Mouse (Mus musculus): ENCODE measurements around the gene Prkn. TPM values are rescaled to one million over a fixed set of nuclear protein-coding genes. Genes with fewer than 3 reads are reported as not detected.

Prkn gene
- polyA plus RNA-seq, 1 experiment: 5.7 TPM

DNA sequence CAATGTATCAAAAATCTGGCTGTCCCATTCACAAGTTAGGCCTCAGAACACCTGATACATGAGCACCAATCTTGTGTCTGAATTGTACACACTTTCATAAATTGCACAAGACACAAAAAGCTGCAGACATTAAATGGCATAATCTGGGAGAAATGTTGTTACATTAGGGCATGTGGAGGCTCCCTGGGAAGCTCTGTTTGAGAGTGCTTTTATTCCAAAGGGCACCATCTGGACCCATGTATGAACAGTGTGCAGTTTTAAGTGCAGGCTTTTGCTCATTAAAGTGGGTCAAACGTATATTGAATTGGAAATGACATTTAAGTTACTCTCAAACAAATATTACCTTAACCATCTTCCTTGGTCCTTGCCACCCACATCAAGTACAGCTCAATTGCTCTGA is 246.3 kb downstream of the Prkn start:
- no peak for TF ChIP-seq CTCF (IDR thresholded peaks at IDR 0.05; ENCODE audit: borderline replicate concordance, extremely low read depth, insufficient read depth, insufficient read length)
- no peak for TF ChIP-seq POLR2A (IDR thresholded peaks at IDR 0.05; ENCODE audit: borderline replicate concordance, extremely low read depth, insufficient read depth, insufficient read length, poor library complexity, severe bottlenecking)
- DNase-seq (ENCODE audit: low read depth): peak; percentile 54

GRCm38 (mm10) chr17:11087088-11087487 is 246.9 kb downstream of the Prkn start:
- DNase-seq (ENCODE audit: low read depth): peak; percentile 26
- TF ChIP-seq CTCF (IDR thresholded peaks at IDR 0.05; ENCODE audit: borderline replicate concordance, extremely low read depth, insufficient read depth, insufficient read length): no peak
- no peak for TF ChIP-seq POLR2A (IDR thresholded peaks at IDR 0.05; ENCODE audit: borderline replicate concordance, extremely low read depth, insufficient read depth, insufficient read length, poor library complexity, severe bottlenecking)

- TF ChIP-seq CTCF (IDR thresholded peaks at IDR 0.05; ENCODE audit: borderline replicate concordance, extremely low read depth, insufficient read depth, insufficient read length) (no peak), POLR2A (IDR thresholded peaks at IDR 0.05; ENCODE audit: borderline replicate concordance, extremely low read depth, insufficient read depth, insufficient read length, poor library complexity, severe bottlenecking) (no peak)
- DNase-seq (ENCODE audit: low read depth): peak; percentile 76
These were observed 247.6 kb downstream of the Prkn start for GRCm38 (mm10) chr17:11087823-11088222.

GRCm38 (mm10) chr17:11089361-11089760 is 249.2 kb downstream of the Prkn start:
- TF ChIP-seq CTCF (IDR thresholded peaks at IDR 0.05; ENCODE audit: borderline replicate concordance, extremely low read depth, insufficient read depth, insufficient read length) (no peak), POLR2A (IDR thresholded peaks at IDR 0.05; ENCODE audit: borderline replicate concordance, extremely low read depth, insufficient read depth, insufficient read length, poor library complexity, severe bottlenecking) (no peak)

DNA sequence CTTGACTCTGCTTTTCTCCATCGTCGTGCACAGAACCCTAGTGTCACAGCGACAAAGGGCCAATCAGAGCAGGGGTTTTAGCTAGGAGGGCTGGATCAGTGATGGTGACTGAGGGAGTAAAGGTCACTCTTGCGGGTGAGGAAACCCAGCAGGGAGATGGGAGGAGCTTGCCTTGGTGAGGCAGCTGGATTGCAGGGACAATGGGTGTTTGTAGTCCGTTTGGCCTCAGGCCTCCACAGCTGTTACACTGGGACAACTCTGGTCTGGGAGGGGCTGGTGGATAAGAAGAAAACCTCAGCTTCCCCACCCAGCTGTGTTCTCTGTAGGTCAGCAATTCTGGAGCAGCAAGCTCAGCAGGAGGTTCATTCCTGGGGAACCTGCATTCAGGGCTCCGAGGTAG is 252.7 kb downstream of the Prkn start:
- TF ChIP-seq CTCF (IDR thresholded peaks at IDR 0.05; ENCODE audit: borderline replicate concordance, extremely low read depth, insufficient read depth, insufficient read length) (no peak), POLR2A (IDR thresholded peaks at IDR 0.05; ENCODE audit: borderline replicate concordance, extremely low read depth, insufficient read depth, insufficient read length, poor library complexity, severe bottlenecking) (no peak)
- DNase-seq (ENCODE audit: low read depth): peak; percentile 52

More at GRCm38 (mm10) chr17:11089361-11089760, 249.2 kb downstream of the Prkn start:
- no peak for DNase-seq (ENCODE audit: low read depth)

DNA sequence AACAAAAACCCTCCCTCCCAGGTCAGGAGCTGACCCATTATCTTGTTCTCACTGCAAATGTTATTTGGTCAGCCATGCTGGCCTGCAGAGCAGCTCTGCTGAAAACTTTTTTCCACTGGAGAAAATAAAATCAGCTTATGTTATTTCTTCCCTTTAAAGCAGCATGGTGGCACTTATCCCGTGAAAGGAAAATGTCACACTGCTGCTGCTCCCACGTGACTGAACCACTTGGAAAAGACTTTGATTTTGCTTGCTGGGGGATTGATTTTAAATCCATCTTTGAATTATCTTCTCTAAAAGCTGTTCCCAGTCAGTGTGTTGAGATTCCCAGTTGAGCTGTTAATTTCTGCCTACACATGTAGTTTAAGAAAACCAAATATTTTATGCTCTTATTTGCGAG is 253.1 kb downstream of the Prkn start:
- DNase-seq (ENCODE audit: low read depth): peak; percentile 70

DNA sequence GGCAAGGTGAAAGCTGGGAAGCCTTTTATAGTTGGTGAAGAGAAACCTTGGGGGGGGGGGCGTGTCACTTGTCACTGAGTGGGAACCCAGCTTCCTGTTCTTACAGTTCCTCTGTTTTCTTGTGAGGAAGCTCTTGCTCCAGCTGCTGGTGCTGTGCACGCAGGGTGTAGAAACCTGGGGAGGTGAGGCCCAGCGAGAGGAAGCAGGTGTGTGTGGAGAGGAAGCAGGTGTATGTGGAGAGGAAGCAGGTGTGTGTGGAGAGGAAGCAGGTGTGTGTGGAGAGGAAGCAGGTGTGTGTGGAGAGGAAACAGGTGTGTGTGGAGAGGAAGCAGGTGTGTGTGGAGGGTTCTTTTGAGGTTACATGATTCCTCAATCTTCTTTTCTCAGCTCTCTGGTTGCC is 266.8 kb downstream of the Prkn start:
- TF ChIP-seq POLR2A (IDR thresholded peaks at IDR 0.05; ENCODE audit: borderline replicate concordance, extremely low read depth, insufficient read depth, insufficient read length, poor library complexity, severe bottlenecking): no peak
- TF ChIP-seq CTCF (IDR thresholded peaks at IDR 0.05; ENCODE audit: borderline replicate concordance, extremely low read depth, insufficient read depth, insufficient read length): no peak
- no peak for DNase-seq (ENCODE audit: low read depth)

More for the DNA sequence above, 253.1 kb downstream of the Prkn start:
- TF ChIP-seq POLR2A (IDR thresholded peaks at IDR 0.05; ENCODE audit: borderline replicate concordance, extremely low read depth, insufficient read depth, insufficient read length, poor library complexity, severe bottlenecking) (no peak), CTCF (IDR thresholded peaks at IDR 0.05; ENCODE audit: borderline replicate concordance, extremely low read depth, insufficient read depth, insufficient read length) (no peak)

DNA sequence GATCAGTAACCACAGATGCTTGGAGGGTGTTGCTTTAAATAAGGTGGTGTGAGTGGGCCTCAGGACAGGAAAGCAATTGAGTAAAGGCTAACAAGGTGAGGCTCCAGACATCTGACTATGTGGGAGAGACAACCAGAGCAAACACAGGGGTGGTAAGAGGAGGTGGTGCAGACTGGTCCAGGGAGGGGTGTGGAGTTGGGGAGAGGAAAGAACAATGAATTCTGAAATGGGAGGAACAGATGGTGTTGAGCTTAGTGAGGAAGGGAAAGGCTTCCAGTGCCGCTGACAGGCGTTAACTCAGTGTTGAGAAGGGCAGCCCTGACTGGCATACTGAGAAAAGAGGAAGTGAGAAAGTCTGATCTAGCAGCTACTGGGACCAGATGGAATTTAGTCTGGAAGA is 267.7 kb downstream of the Prkn start:
- DNase-seq (ENCODE audit: low read depth): peak; percentile 90
- TF ChIP-seq CTCF (IDR thresholded peaks at IDR 0.05; ENCODE audit: borderline replicate concordance, extremely low read depth, insufficient read depth, insufficient read length) (no peak), POLR2A (IDR thresholded peaks at IDR 0.05; ENCODE audit: borderline replicate concordance, extremely low read depth, insufficient read depth, insufficient read length, poor library complexity, severe bottlenecking) (no peak)

DNA sequence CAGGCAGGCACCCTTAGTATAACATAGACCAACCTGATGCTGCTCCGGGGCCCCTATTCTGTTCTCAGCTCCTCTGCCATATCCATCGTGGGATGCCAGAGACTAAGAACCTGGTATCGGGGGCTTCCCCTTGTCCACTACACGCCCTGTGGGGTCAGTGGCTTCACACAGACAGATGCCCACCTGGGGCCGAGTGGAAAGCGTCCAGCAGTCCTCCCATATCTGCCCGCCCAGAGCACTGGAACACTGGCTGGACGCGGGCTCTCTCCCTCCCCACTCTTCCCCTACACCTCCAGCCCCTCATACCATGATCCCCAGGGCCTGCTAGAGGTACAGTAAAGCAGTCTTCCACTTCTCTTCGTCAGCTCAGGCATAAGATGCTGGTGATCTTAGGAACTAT is 277.3 kb downstream of the Prkn start:
- no peak for DNase-seq (ENCODE audit: low read depth)
- TF ChIP-seq POLR2A (IDR thresholded peaks at IDR 0.05; ENCODE audit: borderline replicate concordance, extremely low read depth, insufficient read depth, insufficient read length, poor library complexity, severe bottlenecking) (no peak), CTCF (IDR thresholded peaks at IDR 0.05; ENCODE audit: borderline replicate concordance, extremely low read depth, insufficient read depth, insufficient read length) (no peak)

DNA sequence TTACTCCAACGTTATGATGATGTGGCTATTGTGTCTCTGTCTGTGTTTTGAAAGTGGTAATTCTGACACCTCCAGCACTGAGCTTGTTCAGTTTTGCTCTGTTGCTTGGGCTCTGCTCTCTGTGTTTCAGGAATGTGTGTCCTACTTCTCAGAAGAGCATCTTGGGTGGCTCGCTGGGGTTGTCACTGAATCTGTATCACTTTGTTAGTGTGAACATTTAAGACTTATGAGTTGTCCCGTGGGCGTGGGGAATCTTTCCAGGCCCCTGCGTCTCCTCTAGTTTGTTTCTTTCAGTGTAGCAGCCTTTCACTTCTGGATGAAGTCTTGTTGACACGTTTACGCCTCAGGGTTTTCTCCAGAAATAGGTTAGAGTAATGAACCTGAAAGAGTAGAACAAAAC is 283.9 kb downstream of the Prkn start:
- no peak for TF ChIP-seq POLR2A (IDR thresholded peaks at IDR 0.05; ENCODE audit: borderline replicate concordance, extremely low read depth, insufficient read depth, insufficient read length, poor library complexity, severe bottlenecking)
- TF ChIP-seq CTCF (IDR thresholded peaks at IDR 0.05; ENCODE audit: borderline replicate concordance, extremely low read depth, insufficient read depth, insufficient read length): no peak
- no peak for DNase-seq (ENCODE audit: low read depth)

- TF ChIP-seq CTCF (IDR thresholded peaks at IDR 0.05; ENCODE audit: borderline replicate concordance, extremely low read depth, insufficient read depth, insufficient read length): no peak
- TF ChIP-seq POLR2A (IDR thresholded peaks at IDR 0.05; ENCODE audit: borderline replicate concordance, extremely low read depth, insufficient read depth, insufficient read length, poor library complexity, severe bottlenecking): no peak
- DNase-seq (ENCODE audit: low read depth): peak; percentile 51
These were observed 287.0 kb downstream of the Prkn start for GRCm38 (mm10) chr17:11127217-11127616.

DNA sequence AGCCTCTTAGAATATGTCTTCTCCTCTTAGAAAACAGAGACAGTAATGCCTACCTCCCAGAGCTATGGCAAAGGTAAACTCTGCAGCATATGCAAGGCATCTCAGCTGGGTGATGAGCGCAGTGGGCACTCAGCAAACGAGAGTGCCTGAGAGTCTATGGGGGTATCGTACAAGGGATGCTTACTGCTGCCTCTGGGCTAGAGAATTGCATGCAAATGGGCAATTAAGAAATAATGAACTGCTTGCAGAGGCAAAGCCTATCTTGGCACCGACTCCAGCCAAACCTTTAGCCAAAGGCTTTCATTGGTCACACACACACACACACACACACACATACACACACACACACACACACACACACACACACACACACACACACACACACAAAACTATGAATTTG is 290.7 kb downstream of the Prkn start:
- TF ChIP-seq CTCF (IDR thresholded peaks at IDR 0.05; ENCODE audit: borderline replicate concordance, extremely low read depth, insufficient read depth, insufficient read length) (no peak), POLR2A (IDR thresholded peaks at IDR 0.05; ENCODE audit: borderline replicate concordance, extremely low read depth, insufficient read depth, insufficient read length, poor library complexity, severe bottlenecking) (no peak)
- DNase-seq (ENCODE audit: low read depth): peak; percentile 95
